Mouse (Mus musculus): Measurements from ENCODE around the gene Slc13a2. TPM values are rescaled to one million over a fixed set of nuclear protein-coding genes. Genes with fewer than 3 reads are reported as not detected.

Slc13a2 gene
- polyA plus RNA-seq, 1 experiment from 2014 or later, result 0.10 TPM

GRCm38 (mm10) chr11:78458740-78459139 is 36.7 kb upstream of the Slc13a2 start:
- 80% methylated on average over 17 of the region's 17 CpGs for WGBS
- no peak for ATAC-seq (ENCODE audit: insufficient number of reproducible peaks, low FRiP score, low TSS enrichment, low read depth)
- no peak overlapping the region for H3K9ac ChIP-seq
- no peaks in the 10 kb centered on the region for H3K36me3 ChIP-seq
- no peaks in the 10 kb centered on the region for H3K27me3 ChIP-seq
- H3K4me3 ChIP-seq, result no peak overlapping the region
- no peaks in the 10 kb centered on the region for H3K9me3 ChIP-seq
- H3K4me2 ChIP-seq, result no peak overlapping the region
- H3K27ac ChIP-seq, result no peak overlapping the region
- no peaks in the 10 kb centered on the region for H3K4me1 ChIP-seq

- H3K36me3 ChIP-seq, result no peaks in the 10 kb centered on the region
- 30% methylated on average over 5 of the region's 5 CpGs for WGBS
Measured at GRCm38 (mm10) chr11:78455308-78455707, 33.3 kb upstream of the Slc13a2 start.

GRCm38 (mm10) chr11:78454276-78454675 is 32.3 kb upstream of the Slc13a2 start:
- Histone ChIP-seq H3K27me3 (no peaks in the 10 kb centered on the region), H3K36me3 (no peaks in the 10 kb centered on the region), H3K4me2 (no peak overlapping the region), H3K27ac (no peak overlapping the region), H3K9me3 (no peaks in the 10 kb centered on the region), H3K9ac (no peak overlapping the region), H3K4me1 (no peaks in the 10 kb centered on the region), H3K4me3 (no peak overlapping the region)
- ATAC-seq (ENCODE audit: insufficient number of reproducible peaks, low FRiP score, low TSS enrichment, low read depth), result no peak
- 66% methylated on average over 7 of the region's 7 CpGs for WGBS

More at GRCm38 (mm10) chr11:78455308-78455707, 33.3 kb upstream of the Slc13a2 start:
- Histone ChIP-seq H3K4me1 (no peaks in the 10 kb centered on the region), H3K4me2 (no peak overlapping the region), H3K27ac (no peak overlapping the region), H3K9me3 (no peaks in the 10 kb centered on the region), H3K27me3 (no peaks in the 10 kb centered on the region), H3K9ac (no peak overlapping the region), H3K4me3 (no peak overlapping the region)
- no peak for ATAC-seq (ENCODE audit: insufficient number of reproducible peaks, low FRiP score, low TSS enrichment, low read depth)

- no peak overlapping the region for H3K4me3 ChIP-seq
- no peaks in the 10 kb centered on the region for H3K27me3 ChIP-seq
- H3K9ac ChIP-seq, result no peak overlapping the region
- no peaks in the 10 kb centered on the region for H3K36me3 ChIP-seq
- WGBS, result 14% methylated on average over 4 of the region's 4 CpGs
- no peak for ATAC-seq (ENCODE audit: insufficient number of reproducible peaks, low FRiP score, low TSS enrichment, low read depth)
- no peak overlapping the region for H3K4me2 ChIP-seq
- H3K27ac ChIP-seq, result no peak overlapping the region
- no peaks in the 10 kb centered on the region for H3K9me3 ChIP-seq
- no peaks in the 10 kb centered on the region for H3K4me1 ChIP-seq
Measured at GRCm38 (mm10) chr11:78453675-78454074, 31.7 kb upstream of the Slc13a2 start.

- H3K4me1 ChIP-seq, result no peaks in the 10 kb centered on the region
- no peak overlapping the region for H3K9ac ChIP-seq
- no peak for ATAC-seq (ENCODE audit: insufficient number of reproducible peaks, low FRiP score, low TSS enrichment, low read depth)
- H3K36me3 ChIP-seq, result no peaks in the 10 kb centered on the region
- H3K27ac ChIP-seq, result no peak overlapping the region
- no peaks in the 10 kb centered on the region for H3K9me3 ChIP-seq
- no peak overlapping the region for H3K4me3 ChIP-seq
- H3K27me3 ChIP-seq, result no peaks in the 10 kb centered on the region
- H3K4me2 ChIP-seq, result no peak overlapping the region
- 42% methylated on average over 2 of the region's 2 CpGs for WGBS
Measured at GRCm38 (mm10) chr11:78450337-78450736, 28.3 kb upstream of the Slc13a2 start.

- ATAC-seq (ENCODE audit: insufficient number of reproducible peaks, low FRiP score, low TSS enrichment, low read depth), result no peak
- Histone ChIP-seq H3K4me3 (no peak overlapping the region), H3K4me1 (no peaks in the 10 kb centered on the region), H3K9ac (no peak overlapping the region), H3K27ac (no peak overlapping the region), H3K4me2 (no peak overlapping the region), H3K27me3 (no peaks in the 10 kb centered on the region), H3K36me3 (no peaks in the 10 kb centered on the region), H3K9me3 (no peaks in the 10 kb centered on the region)
- WGBS, result 92% methylated on average over 1 of the region's 1 CpGs
Measured at GRCm38 (mm10) chr11:78448242-78448641, 26.2 kb upstream of the Slc13a2 start.

- no peaks in the 10 kb centered on the region for H3K9me3 ChIP-seq
- ATAC-seq (ENCODE audit: insufficient number of reproducible peaks, low FRiP score, low TSS enrichment, low read depth), result no peak
- H3K4me3 ChIP-seq, result no peak overlapping the region
- H3K27ac ChIP-seq, result no peak overlapping the region
- no peak overlapping the region for H3K9ac ChIP-seq
- H3K4me2 ChIP-seq, result no peak overlapping the region
- H3K36me3 ChIP-seq, result no peaks in the 10 kb centered on the region
- H3K4me1 ChIP-seq, result no peaks in the 10 kb centered on the region
- no peaks in the 10 kb centered on the region for H3K27me3 ChIP-seq
- WGBS, result 70% methylated on average over 3 of the region's 3 CpGs
Measured at GRCm38 (mm10) chr11:78447168-78447567, 25.2 kb upstream of the Slc13a2 start.

GRCm38 (mm10) chr11:78443115-78443514 is 21.1 kb upstream of the Slc13a2 start:
- no peak overlapping the region for H3K4me3 ChIP-seq
- H3K9me3 ChIP-seq, result no peaks in the 10 kb centered on the region
- H3K4me2 ChIP-seq, result no peak overlapping the region
- no peaks in the 10 kb centered on the region for H3K27me3 ChIP-seq
- H3K4me1 ChIP-seq, result no peaks in the 10 kb centered on the region
- no peaks in the 10 kb centered on the region for H3K36me3 ChIP-seq
- H3K9ac ChIP-seq, result no peak overlapping the region
- ATAC-seq (ENCODE audit: insufficient number of reproducible peaks, low FRiP score, low TSS enrichment, low read depth), result no peak
- WGBS, result 71% methylated on average over 5 of the region's 5 CpGs
- no peak overlapping the region for H3K27ac ChIP-seq

GRCm38 (mm10) chr11:78438399-78438930 is 16.4 kb upstream of the Slc13a2 start:
- no peak overlapping the region for H3K4me2 ChIP-seq
- no peak overlapping the region for H3K9ac ChIP-seq
- H3K4me1 ChIP-seq, result peaks cover 10% of the 10 kb centered on the region; the same call in 1 of the 2 replicates
- no peak overlapping the region for H3K4me3 ChIP-seq
- H3K27ac ChIP-seq, result no peak overlapping the region
- no peaks in the 10 kb centered on the region for H3K27me3 ChIP-seq
- H3K36me3 ChIP-seq, result no peaks in the 10 kb centered on the region
- no peaks in the 10 kb centered on the region for H3K9me3 ChIP-seq
- ATAC-seq (ENCODE audit: insufficient number of reproducible peaks, low FRiP score, low TSS enrichment, low read depth), result no peak
- 67% methylated on average over 3 of the region's 3 CpGs for WGBS

GRCm38 (mm10) chr11:78437182-78437581 is 15.2 kb upstream of the Slc13a2 start:
- H3K36me3 ChIP-seq, result no peaks in the 10 kb centered on the region
- no peak for ATAC-seq (ENCODE audit: insufficient number of reproducible peaks, low FRiP score, low TSS enrichment, low read depth)
- H3K4me1 ChIP-seq, result peaks cover 10% of the 10 kb centered on the region; the same call in 1 of the 2 replicates
- no peaks in the 10 kb centered on the region for H3K9me3 ChIP-seq
- WGBS, result 80% methylated on average over 7 of the region's 7 CpGs
- H3K4me2 ChIP-seq, result no peak overlapping the region
- H3K27me3 ChIP-seq, result no peaks in the 10 kb centered on the region
- H3K27ac ChIP-seq, result no peak overlapping the region
- H3K9ac ChIP-seq, result no peak overlapping the region
- no peak overlapping the region for H3K4me3 ChIP-seq

- Histone ChIP-seq H3K4me1 (peaks cover 10% of the 10 kb centered on the region; the same call in 1 of the 2 replicates), H3K9ac (no peak overlapping the region), H3K27me3 (no peaks in the 10 kb centered on the region), H3K4me3 (no peak overlapping the region), H3K27ac (peak overlapping the region; percentile 27; the same call in 1 of the 2 replicates), H3K4me2 (peak overlapping the region; percentile 27; the same call in 1 of the 2 replicates), H3K9me3 (no peaks in the 10 kb centered on the region), H3K36me3 (no peaks in the 10 kb centered on the region)
- no peak for ATAC-seq (ENCODE audit: insufficient number of reproducible peaks, low FRiP score, low TSS enrichment, low read depth)
- WGBS, result 4% methylated on average over 19 of the region's 19 CpGs
Measured at GRCm38 (mm10) chr11:78435776-78436349, 13.8 kb upstream of the Slc13a2 start.

GRCm38 (mm10) chr11:78434052-78434451 is 12.0 kb upstream of the Slc13a2 start:
- ATAC-seq (ENCODE audit: insufficient number of reproducible peaks, low FRiP score, low TSS enrichment, low read depth), result no peak
- Histone ChIP-seq H3K9me3 (no peaks in the 10 kb centered on the region), H3K4me2 (no peak overlapping the region), H3K36me3 (no peaks in the 10 kb centered on the region), H3K27me3 (no peaks in the 10 kb centered on the region), H3K4me1 (peaks cover 10% of the 10 kb centered on the region; the same call in 1 of the 2 replicates), H3K9ac (no peak overlapping the region), H3K4me3 (no peak overlapping the region), H3K27ac (no peak overlapping the region)
- WGBS, result 43% methylated on average over 4 of the region's 4 CpGs

Data from limb, embryonic 15.5 days (tissue).